Mouse (Mus musculus) lung, adult 2 months (tissue): ENCODE data around the gene Cd68.

Source experiments
- CTCF ChIP-seq: fragments of 200-500 bp; IDR thresholded peaks from 2 replicates; pipeline ENCODE4 v1.5.1; 2011; ENCODE audit warnings: mild to moderate bottlenecking, low read length, control low read depth; ENCODE audit not compliant: insufficient read depth
- POLR2A ChIP-seq: fragments of 200-500 bp; IDR thresholded peaks from 2 replicates; pipeline ENCODE4 v1.6.1; 2011; ENCODE audit warnings: low read depth, mild to moderate bottlenecking, control low read depth, low read length, borderline replicate concordance; ENCODE audit errors: extremely low read depth

DNA sequence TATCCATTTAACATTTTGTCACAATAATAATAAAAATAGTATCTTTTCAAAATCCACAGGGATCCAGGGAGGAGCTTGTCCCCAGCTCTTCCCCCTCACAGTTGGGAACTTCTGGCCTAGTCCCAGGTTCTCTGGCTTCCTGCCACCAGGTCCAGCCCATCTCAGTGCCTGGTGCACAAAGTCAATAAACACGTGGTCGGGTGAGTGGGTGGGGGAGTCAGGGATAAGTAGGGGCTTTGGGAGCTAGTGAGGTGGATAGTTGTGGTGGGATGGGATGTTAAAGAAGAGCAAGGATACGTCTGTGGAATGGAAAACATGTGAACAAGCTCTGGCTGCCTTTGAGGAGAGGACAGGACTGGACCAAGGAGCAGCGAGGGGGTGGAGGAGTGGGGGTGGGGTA is 20.4 kb upstream of the Cd68 start:
- TF ChIP-seq POLR2A = peak; percentile 37; the same call in 1 of the 2 replicates
- no peak for TF ChIP-seq CTCF
